Mouse (Mus musculus) CH12.LX (cell line): ENCODE data around the gene Iqcn. TPM values are rescaled to one million over a fixed set of nuclear protein-coding genes. Genes with fewer than 3 reads are reported as not detected.

Experiments used
- DNase-seq: peaks from one replicate; pipeline ENCODE4 v3.0.0-alpha.2; 2013; ENCODE audit errors: extremely low read depth
- H3K27ac ChIP-seq: 2 replicates; pipeline ENCODE4 v1.5.1; 2012; ENCODE audit warnings: low read depth, mild to moderate bottlenecking, control low read depth, moderate library complexity; ENCODE audit not compliant: insufficient read depth
- H3K27me3 ChIP-seq: replicated peaks from 2 replicates; pipeline ENCODE3; 2012; ENCODE audit warnings: inconsistent platforms
- H3K36me3 ChIP-seq, 2 experiments: replicated peaks in 1 of 2; 2 replicates each; pipeline versions ENCODE3 to v1.6.1; 2012; ENCODE audit warnings: inconsistent platforms in 1 of 2, low read length in 1 of 2, mild to moderate bottlenecking in 1 of 2, mixed read lengths in 1 of 2, moderate library complexity in 1 of 2; ENCODE audit not compliant: control insufficient read depth in 1 of 2, insufficient read depth in 1 of 2
- H3K4me1 ChIP-seq, 2 experiments: 2 replicates each; pipeline ENCODE4 v1.6.1; 2012; ENCODE audit warnings: inconsistent platforms in 1 of 2, moderate library complexity in 1 of 2; ENCODE audit not compliant: insufficient read depth in 2 of 2, control insufficient read depth in 1 of 2
- H3K4me2 ChIP-seq: 2 replicates; pipeline ENCODE4 v1.6.1; 2012; ENCODE audit warnings: low read depth, mild to moderate bottlenecking, control low read depth; ENCODE audit not compliant: poor library complexity, insufficient read depth, severe bottlenecking
- H3K4me3 ChIP-seq, 3 experiments: fragments of 150-350 bp in 1 of 3; sonication (generic) in 1 of 3; replicated peaks in 1 of 3; 2 replicates each; pipeline versions ENCODE3 to v1.5.1; 2011 to 2012; ENCODE audit warnings: low read depth in 2 of 3, low read length in 2 of 3, mild to moderate bottlenecking in 2 of 3, moderate library complexity in 2 of 3, control low read depth in 1 of 3, improper control_type of control experiment in 1 of 3, inconsistent platforms in 1 of 3, mixed read lengths in 1 of 3; ENCODE audit not compliant: poor library complexity in 1 of 3
- H3K79me2 ChIP-seq: replicated peaks from 2 replicates; pipeline ENCODE4 v1.6.1; 2012; ENCODE audit warnings: mild to moderate bottlenecking, moderate library complexity; ENCODE audit not compliant: control insufficient read depth, poor library complexity, insufficient read depth, severe bottlenecking; ENCODE audit errors: extremely low read depth
- H3K9ac ChIP-seq: 2 replicates; pipeline ENCODE4 v1.6.1; 2012; ENCODE audit warnings: low read depth, mild to moderate bottlenecking, control low read depth, moderate library complexity; ENCODE audit not compliant: insufficient read depth
- H3K9me3 ChIP-seq: replicated peaks from 2 replicates; pipeline ENCODE3; 2012; ENCODE audit warnings: low read length, inconsistent platforms, mixed read lengths
- CHD1 ChIP-seq: IDR thresholded peaks from 2 replicates; pipeline ENCODE4 v1.6.1; 2012; ENCODE audit warnings: low read depth, low read length, improper control_type of control experiment, inconsistent platforms
- CHD2 ChIP-seq: IDR thresholded peaks from 2 replicates; pipeline ENCODE4 v1.6.1; 2011; ENCODE audit warnings: low read length, improper control_type of control experiment
- CTCF ChIP-seq, 2 experiments: IDR thresholded peaks in 1 of 2; conservative IDR thresholded peaks in 1 of 2; 2 replicates each; pipeline ENCODE4 v1.5.1; 2011 to 2012; ENCODE audit warnings: low read depth in 2 of 2, low read length in 2 of 2, improper control_type of control experiment in 1 of 2, inconsistent platforms in 1 of 2, mild to moderate bottlenecking in 1 of 2, moderate library complexity in 1 of 2
- E2F4 ChIP-seq: IDR thresholded peaks from 2 replicates; pipeline ENCODE4 v1.6.1; 2011; ENCODE audit warnings: low read depth, low read length, improper control_type of control experiment; ENCODE audit not compliant: insufficient replicate concordance
- ELF1 ChIP-seq: IDR thresholded peaks from 2 replicates; pipeline ENCODE4 v1.6.1; 2014; ENCODE audit warnings: low read depth, mild to moderate bottlenecking, inconsistent platforms, low read length, improper control_type of control experiment
- EP300 ChIP-seq: IDR thresholded peaks from 2 replicates; pipeline ENCODE4 v1.6.1; 2011; ENCODE audit warnings: low read length, improper control_type of control experiment
- HCFC1 ChIP-seq: IDR thresholded peaks from 2 replicates; pipeline ENCODE4 v1.6.1; 2012; ENCODE audit warnings: low read depth, mild to moderate bottlenecking, inconsistent platforms, low read length, improper control_type of control experiment
- MAFK ChIP-seq: IDR thresholded peaks from 2 replicates; pipeline ENCODE4 v1.6.1; 2011; ENCODE audit warnings: low read length, improper control_type of control experiment; ENCODE audit not compliant: insufficient replicate concordance
- MAZ ChIP-seq: IDR thresholded peaks from 2 replicates; pipeline ENCODE4 v1.6.1; 2012; ENCODE audit warnings: low read depth, mild to moderate bottlenecking, inconsistent platforms, low read length, improper control_type of control experiment, moderate library complexity
- MXI1 ChIP-seq: IDR thresholded peaks from 2 replicates; pipeline ENCODE4 v1.6.1; 2011; ENCODE audit warnings: mild to moderate bottlenecking, low read depth, low read length, improper control_type of control experiment
- NELFE ChIP-seq: IDR thresholded peaks from 2 replicates; pipeline ENCODE4 v1.6.1; 2011; ENCODE audit warnings: low read depth, low read length, improper control_type of control experiment
- RAD21 ChIP-seq: IDR thresholded peaks from 2 replicates; pipeline ENCODE4 v1.6.1; 2011; ENCODE audit warnings: low read depth, mild to moderate bottlenecking, low read length, improper control_type of control experiment, moderate library complexity
- SMC3 ChIP-seq: IDR thresholded peaks from 2 replicates; pipeline ENCODE4 v1.6.1; 2011; ENCODE audit warnings: low read depth, low read length, improper control_type of control experiment
- TBP ChIP-seq: conservative IDR thresholded peaks from 2 replicates; pipeline ENCODE4 v1.6.1; 2011; ENCODE audit warnings: low read depth, low read length, improper control_type of control experiment
- TCF12 ChIP-seq: IDR thresholded peaks from 2 replicates; pipeline ENCODE4 v1.6.1; 2014; ENCODE audit warnings: low read depth, mild to moderate bottlenecking, inconsistent platforms, low read length, improper control_type of control experiment
- UBTF ChIP-seq: IDR thresholded peaks from 2 replicates; pipeline ENCODE4 v1.6.1; 2012; ENCODE audit warnings: low read depth, mild to moderate bottlenecking, inconsistent platforms, low read length, improper control_type of control experiment, moderate library complexity
- ZKSCAN1 ChIP-seq: IDR thresholded peaks from 2 replicates; pipeline ENCODE4 v1.6.1; 2012; ENCODE audit warnings: low read depth, inconsistent platforms, low read length, improper control_type of control experiment, borderline replicate concordance
- ZNF384 ChIP-seq: IDR thresholded peaks from 2 replicates; pipeline ENCODE4 v1.6.1; 2012; ENCODE audit warnings: low read depth, low read length, improper control_type of control experiment, inconsistent platforms
- dilution Hi-C: fragments of 300-500 bp; cut with MboI; formaldehyde crosslinking; loops from 2 replicates; pipeline ENCODE4 v1.14.3; 2020; ENCODE audit warnings: low sequenced_read_pairs; ENCODE audit not compliant: extremely low pct_unique_long_range_greater_than_20kb, extremely low pct_ligation_motif_present
- in situ Hi-C: fragments of 300-500 bp; cut with MboI; formaldehyde crosslinking; loops from 3 replicates; pipeline ENCODE4 v1.14.3; 2019; ENCODE audit warnings: low sequenced_read_pairs, low pct_ligation_motif_present, low pct_unique_long_range_greater_than_20kb, mixed read lengths
- polyA plus RNA-seq: library from polyadenylated mRNA; unstranded; fragments of >175 nt; gene quantifications from 2 replicates; pipeline ENCODE4 v1.2.1, GENCODE M21; 2012; ENCODE audit warnings: low read depth; ENCODE audit not compliant: insufficient read length
- total RNA-seq, 2 experiments: library from RNA; depleted of rRNA; stranded (reverse); fragments of 300-350 nt in 1 of 2; fragments of >200 nt in 1 of 2; gene quantifications; 2 replicates each; pipeline ENCODE4 v1.2.3; 2012 to 2014

Gene Iqcn
- total and polyA plus RNA-seq, 3 experiments, result 0.07 TPM; not detected in 2

DNA sequence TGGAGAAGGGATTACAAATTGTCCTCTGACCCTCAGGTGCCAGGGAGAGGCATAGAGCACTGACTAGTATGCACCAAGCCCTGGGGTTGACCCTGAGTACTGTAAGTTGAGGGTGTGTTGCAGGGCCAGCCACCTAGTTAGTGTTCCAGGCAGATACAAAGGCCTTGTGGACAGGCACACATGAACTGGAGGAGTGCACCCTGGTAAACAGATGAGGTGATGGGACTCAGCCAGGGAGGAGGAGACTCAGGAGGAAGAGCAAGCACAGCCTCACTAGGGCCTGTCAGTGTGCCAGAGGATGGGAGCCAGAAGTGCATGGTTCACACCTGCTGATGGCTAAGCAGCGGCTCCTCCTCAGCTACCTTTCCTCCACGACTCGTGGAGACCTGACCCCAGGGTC lies 23.2 kb upstream of the Iqcn start:
- DNase-seq, result no peak
- in situ Hi-C loops (no loop called here), dilution Hi-C loops (no loop called here)
- H3K9ac ChIP-seq, result no peak overlapping the region
- H3K4me1 ChIP-seq, result peaks cover 22 to 87% of the 10 kb centered on the region in 2 experiments
- peaks cover 4% of the 10 kb centered on the region; the same call in 1 of the 2 replicates for H3K79me2 ChIP-seq
- H3K9me3 ChIP-seq, result no peaks in the 10 kb centered on the region
- no peak overlapping the region for H3K4me2 ChIP-seq
- peaks cover 42 to 44% of the 10 kb centered on the region in 2 experiments for H3K36me3 ChIP-seq
- no peak overlapping the region for H3K27ac ChIP-seq
- no peaks in the 10 kb centered on the region for H3K27me3 ChIP-seq
- TF ChIP-seq ZNF384 (no peak), HCFC1 (no peak), ELF1 (no peak)
- H3K4me3 ChIP-seq, result no peak overlapping the region

DNA sequence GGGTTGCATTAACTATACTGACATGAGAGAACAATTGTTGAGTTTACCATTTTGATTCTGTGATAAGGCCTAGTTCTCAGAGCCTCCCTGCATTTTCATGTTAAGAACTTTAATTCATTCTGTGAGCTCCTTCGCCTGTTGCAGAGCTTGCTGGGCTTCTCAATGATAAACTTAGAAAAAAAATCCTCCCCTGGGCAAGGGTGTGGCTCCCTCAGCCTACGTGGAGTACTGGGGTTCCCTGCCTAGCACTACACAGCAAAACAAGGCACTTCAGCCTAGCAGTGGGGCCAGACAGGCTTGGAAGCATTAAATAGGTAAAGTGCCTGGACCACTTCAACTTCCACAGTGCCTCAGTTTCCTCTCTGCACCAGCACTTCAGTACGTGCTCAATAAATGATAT lies 21.8 kb upstream of the Iqcn start:
- dilution Hi-C loops, result no loop called here

DNA sequence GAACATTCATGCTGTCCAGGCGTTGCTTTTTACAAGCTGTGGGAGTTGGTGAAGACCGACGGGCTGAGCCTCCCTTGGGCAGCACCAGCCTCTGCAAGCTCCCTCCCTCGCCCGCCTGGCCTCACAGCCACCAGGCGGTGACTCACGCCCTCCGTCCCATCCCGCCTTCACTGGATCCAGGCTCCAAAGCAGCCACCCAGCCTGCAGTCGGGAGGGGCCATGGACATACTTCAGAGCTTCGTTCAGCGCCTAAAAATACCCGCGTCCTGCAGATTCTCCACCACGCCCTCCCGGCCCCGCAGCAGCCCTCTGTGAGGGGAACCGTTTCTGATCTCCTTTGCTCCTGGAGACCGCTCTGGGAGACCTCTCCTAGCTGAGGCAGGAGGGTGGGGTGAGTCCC lies 21.1 kb upstream of the Iqcn start:
- Histone ChIP-seq H3K9me3 (no peaks in the 10 kb centered on the region), H3K79me2 (no peaks in the 10 kb centered on the region), H3K36me3 (peaks cover 34 to 36% of the 10 kb centered on the region in 2 experiments), H3K4me1 (peaks cover 8 to 65% of the 10 kb centered on the region in 2 experiments), H3K4me2 (no peak overlapping the region), H3K27ac (no peak overlapping the region), H3K4me3 (no peak overlapping the region), H3K9ac (no peak overlapping the region), H3K27me3 (no peaks in the 10 kb centered on the region)
- dilution Hi-C loops, result no loop called here
- no peak for DNase-seq
- TF ChIP-seq CTCF (conservative IDR thresholded peaks at IDR 0.05 in 1 of 2, IDR thresholded peaks at IDR 0.05 in 1 of 2; ENCODE audit: low read depth in 2 of 2, low read length in 2 of 2) (no peak), MAZ (no peak), ELF1 (no peak), MXI1 (no peak), UBTF (no peak), NELFE (no peak), CHD1 (no peak), ZKSCAN1 (no peak), RAD21 (no peak), TCF12 (no peak), HCFC1 (no peak), MAFK (no peak), SMC3 (no peak), EP300 (no peak), ZNF384 (no peak), TBP (no peak)
- in situ Hi-C loops, result no loop called here

More for the DNA sequence above, 21.8 kb upstream of the Iqcn start:
- DNase-seq, result no peak
- H3K4me3 ChIP-seq, result no peak overlapping the region
- H3K9me3 ChIP-seq, result no peaks in the 10 kb centered on the region
- no peak overlapping the region for H3K4me2 ChIP-seq
- in situ Hi-C loops, result no loop called here
- peaks cover 37 to 38% of the 10 kb centered on the region in 2 experiments for H3K36me3 ChIP-seq
- no peaks in the 10 kb centered on the region for H3K79me2 ChIP-seq
- no peak overlapping the region for H3K27ac ChIP-seq
- H3K9ac ChIP-seq, result no peak overlapping the region
- no peaks in the 10 kb centered on the region for H3K27me3 ChIP-seq
- no peak for TF ChIP-seq CHD2
- TF ChIP-seq TCF12, result no peak
- TF ChIP-seq E2F4, result no peak
- TF ChIP-seq NELFE, result no peak
- H3K4me1 ChIP-seq, result peaks cover 9 to 73% of the 10 kb centered on the region in 2 experiments
